Mouse (Mus musculus): ENCODE data around the gene Nfatc3.

DNA sequence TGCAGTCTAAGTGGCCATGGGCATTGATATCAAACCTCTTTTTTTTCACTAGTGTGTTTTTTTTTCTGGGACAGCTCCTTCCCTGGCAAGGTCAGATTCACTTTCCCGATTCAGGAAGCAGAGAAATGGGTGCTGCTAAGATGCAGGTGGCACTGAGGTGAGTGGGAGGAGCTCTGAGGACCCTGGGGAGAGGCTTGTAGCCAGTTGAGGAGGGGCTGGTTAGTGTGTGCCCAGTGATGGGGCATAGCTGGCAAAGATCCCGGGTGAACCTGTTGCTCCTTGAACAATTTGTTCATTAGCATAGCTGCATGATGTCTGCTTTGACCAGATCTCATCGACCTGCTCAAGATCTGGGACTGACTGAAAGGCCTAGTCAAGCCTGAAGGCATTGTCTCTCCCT is 3.6 kb upstream of the Nfatc3 start:
- TF ChIP-seq POLR2A (IDR thresholded peaks at IDR 0.05; ENCODE audit: borderline replicate concordance, insufficient read depth, low read length) (no peak), CTCF (IDR thresholded peaks at IDR 0.05; ENCODE audit: borderline replicate concordance, insufficient read depth, low read depth, low read length) (no peak)
